ENCODE assay signal across 8 mouse cellular contexts in genomic region chr6:125099421-125099971, GRCm38 (mm10). TPM values are rescaled to one million over a fixed set of nuclear protein-coding genes. Genes with fewer than 3 reads are reported as not detected.
DNase-seq lines count a peak whose midpoint lies in the region; ATAC-seq and TF ChIP-seq lines count a peak whose summit lies in the region.

No protein-coding gene starts in this region.

- ATAC-seq in heart, embryonic 14.5 days (ENCODE audit: insufficient number of reproducible peaks, insufficient read depth, low FRiP score, low read depth): no peak

- H3K27ac ChIP-seq in heart, embryonic 14.5 days (replicated peaks in 1 of 2; ENCODE audit: control insufficient read depth in 1 of 2, insufficient read depth in 1 of 2, low read depth in 2 of 2, low read length in 2 of 2): peak overlapping the region; percentile 53 to 66
- H3K27ac ChIP-seq in midbrain, embryonic 10.5 days (replicated peaks): peak overlapping the region; percentile 97
- H3K27ac ChIP-seq in thymus, adult 2 months (ENCODE audit: control insufficient read depth, insufficient read depth, low read length): peak overlapping the region; percentile 65

- H3K36me3 ChIP-seq in heart, embryonic 14.5 days (ENCODE audit: control insufficient read depth, insufficient read depth, low read length): peaks cover 66% of the 10 kb centered on the region
- H3K36me3 ChIP-seq in midbrain, embryonic 10.5 days: peaks cover 71% of the 10 kb centered on the region
- H3K36me3 ChIP-seq in thymus, adult 2 months (ENCODE audit: control insufficient read depth, insufficient read depth, low read length): peaks cover 40% of the 10 kb centered on the region

- peak overlapping the region; percentile 80 for H3K4me2 ChIP-seq in heart, embryonic 14.5 days (ENCODE audit: low read length)

- H3K4me3 ChIP-seq in heart, embryonic 14.5 days (ENCODE audit: control insufficient read depth in 1 of 2, insufficient read depth in 1 of 2, low read depth in 1 of 2, low read length in 2 of 2): peak overlapping the region; percentile 21 to 99; a peak in 3 of 4 replicates
- H3K4me3 ChIP-seq in midbrain, embryonic 10.5 days: peak overlapping the region; percentile 80
- peak overlapping the region; percentile 43 for H3K4me3 ChIP-seq in thymus, adult 2 months (ENCODE audit: control insufficient read depth, insufficient read depth, low read length)

- peak; percentile 56 to 60 for DNase-seq in spleen, adult 18-20 months
- no peak for DNase-seq in spleen, adult 12 weeks (ENCODE audit: low spot score)
- DNase-seq in cerebellum, adult 9-10 months: peak; percentile 53
- peak; percentile 56 to 70 for DNase-seq in kidney, postnatal 4 days
- no peak for DNase-seq in midbrain, embryonic 10.5 days (ENCODE audit: low spot score)
- DNase-seq in thymus, adult 2 months: peak; percentile 82
- DNase-seq in urinary bladder, adult 18-20 months (ENCODE audit: low spot score in 2 of 2): no peak

- no peaks in the 10 kb centered on the region for H3K9me3 ChIP-seq in heart, embryonic 14.5 days (ENCODE audit: control insufficient read depth, low read length)
- no peaks in the 10 kb centered on the region for H3K9me3 ChIP-seq in midbrain, embryonic 10.5 days (replicated peaks)

- TF ChIP-seq POLR2A in thymus, adult 2 months (IDR thresholded peaks at IDR 0.05; ENCODE audit: control insufficient read depth, extremely low read depth, insufficient read depth, low read length, poor library complexity): no peak

- TF ChIP-seq CTCF in thymus, adult 2 months (IDR thresholded peaks at IDR 0.05; ENCODE audit: borderline replicate concordance, control insufficient read depth, extremely low read depth, insufficient read depth, low read length, poor library complexity): no peak

- H3K27me3 ChIP-seq in heart, embryonic 14.5 days (ENCODE audit: control insufficient read depth, insufficient read depth, low read length): no peaks in the 10 kb centered on the region
- H3K27me3 ChIP-seq in midbrain, embryonic 10.5 days (ENCODE audit: low read depth, poor library complexity, severe bottlenecking): no peaks in the 10 kb centered on the region
- no peaks in the 10 kb centered on the region for H3K27me3 ChIP-seq in thymus, adult 2 months (ENCODE audit: control insufficient read depth, insufficient read depth, low read length)

- peaks cover 21 to 33% of the 10 kb centered on the region in 2 experiments for H3K4me1 ChIP-seq in heart, embryonic 14.5 days (ENCODE audit: control insufficient read depth in 2 of 2, insufficient read depth in 2 of 2, low read length in 2 of 2)
- H3K4me1 ChIP-seq in midbrain, embryonic 10.5 days: peaks cover 51% of the 10 kb centered on the region
- H3K4me1 ChIP-seq in thymus, adult 2 months (replicated peaks; ENCODE audit: control insufficient read depth, insufficient read depth, low read length): peaks cover 36% of the 10 kb centered on the region

- peak overlapping the region; percentile 97 for H3K9ac ChIP-seq in heart, embryonic 14.5 days (ENCODE audit: low read length)

- 39% methylated on average over 5 of the region's 5 CpGs for WGBS in heart, embryonic 14.5 days
- 52% methylated on average over 5 of the region's 5 CpGs for WGBS in midbrain, embryonic 10.5 days
- WGBS in thymus, adult 2 months: 23% methylated on average over 5 of the region's 5 CpGs

RNA-seq across cellular contexts. Expression of gene Chd4, which starts 3.7 kb away (rescaled TPM):
- polyA plus RNA-seq in heart, embryonic 14.5 days (2014; fragmentation: Nextera tagmentation; extraction: Ambion mirVana): 58.6 and 67.4 TPM in 2 replicates
- polyA plus RNA-seq in midbrain, embryonic 10.5 days (2016; fragmentation: Nextera tagmentation; extraction: Ambion mirVana): 90.7 and 103 TPM in 2 replicates
- 127 and 211 TPM in 2 replicates for polyA plus RNA-seq in thymus, adult 2 months (2012; rRNA removed)

RNA-seq across cellular contexts. Expression of gene Lpar5, which starts 31.8 kb away (rescaled TPM):
- polyA plus RNA-seq in heart, embryonic 14.5 days (2014; fragmentation: Nextera tagmentation; extraction: Ambion mirVana): 0.36 TPM in 1 of 2 replicates, not detected in the other
- polyA plus RNA-seq in midbrain, embryonic 10.5 days (2016; fragmentation: Nextera tagmentation; extraction: Ambion mirVana): 0.16 and 0.19 TPM in 2 replicates
- 35.7 and 40.0 TPM in 2 replicates for polyA plus RNA-seq in thymus, adult 2 months (2012; rRNA removed)

RNA-seq across cellular contexts. Expression of gene Nop2, which starts 32.2 kb away (rescaled TPM):
- polyA plus RNA-seq in heart, embryonic 14.5 days (2014; fragmentation: Nextera tagmentation; extraction: Ambion mirVana): 35.3 and 36.6 TPM in 2 replicates
- 72.6 and 86.4 TPM in 2 replicates for polyA plus RNA-seq in midbrain, embryonic 10.5 days (2016; fragmentation: Nextera tagmentation; extraction: Ambion mirVana)
- polyA plus RNA-seq in thymus, adult 2 months (2012; rRNA removed): 26.4 and 28.6 TPM in 2 replicates

RNA-seq across cellular contexts. Expression of gene Iffo1, which starts 45.5 kb away (rescaled TPM):
- polyA plus RNA-seq in heart, embryonic 14.5 days (2014; fragmentation: Nextera tagmentation; extraction: Ambion mirVana): 8.7 and 9.7 TPM in 2 replicates
- polyA plus RNA-seq in midbrain, embryonic 10.5 days (2016; fragmentation: Nextera tagmentation; extraction: Ambion mirVana): 12.7 and 15.1 TPM in 2 replicates
- 90.4 and 94.6 TPM in 2 replicates for polyA plus RNA-seq in thymus, adult 2 months (2012; rRNA removed)

RNA-seq across cellular contexts. Expression of gene Acrbp, which starts 50.0 kb away (rescaled TPM):
- polyA plus RNA-seq in heart, embryonic 14.5 days (2014; fragmentation: Nextera tagmentation; extraction: Ambion mirVana): 5.4 and 6.5 TPM in 2 replicates
- 10.1 and 14.2 TPM in 2 replicates for polyA plus RNA-seq in midbrain, embryonic 10.5 days (2016; fragmentation: Nextera tagmentation; extraction: Ambion mirVana)
- 70.8 and 89.5 TPM in 2 replicates for polyA plus RNA-seq in thymus, adult 2 months (2012; rRNA removed)

Comparison
In these comparisons a context has a peak if more than half of its experiments do, and no peak if none do; other contexts are left out.
1. DNase-seq: peak in spleen, adult 18-20 months (2 of 2), cerebellum, adult 9-10 months (single experiment), kidney, postnatal 4 days (2 of 2) and thymus, adult 2 months (single experiment); none in spleen, adult 12 weeks (single experiment), midbrain, embryonic 10.5 days (single experiment) and urinary bladder, adult 18-20 months (0 of 2).
2. RNA of gene Lpar5, which starts 31.8 kb away (polyA plus RNA-seq): 35.7 to 40.0 TPM in thymus, adult 2 months; 0.16 to 0.19 TPM in midbrain, embryonic 10.5 days and 0.36 TPM in heart, embryonic 14.5 days; every median in the first group is over 10 times any median in the second.
3. Peak in every context shown above with its lines, with median percentiles within 50 percentile points of each other: H3K27ac ChIP-seq and H3K4me3 ChIP-seq.